Mouse (Mus musculus) midbrain, postnatal 0 days (tissue): ENCODE measurements at regions not wholly inside any gene's neighbourhood (a gene's known extent, or its start where the extent isn't known, plus 50 kb on each side); places are given as distances from the start of the nearest gene placed in this dataset.

Source experiments
- ATAC-seq: fragments of 200-750 bp; cut with Nextera tagmentation; 2 replicates; pipeline ENCODE4 v1.8.0; 2017; ENCODE audit warnings: moderate number of reproducible peaks, mild to moderate bottlenecking, moderate TSS enrichment, moderate library complexity; ENCODE audit not compliant: low FRiP score
- DNase-seq: peaks from one replicate; pipeline ENCODE4 v3.0.0-alpha.2; 2015; ENCODE audit warnings: low spot score
- H3K27ac ChIP-seq: fragments of 300-500 bp; sonication (generic); 2 replicates; pipeline ENCODE4 v1.5.1; 2014; ENCODE audit warnings: low read depth, mild to moderate bottlenecking, low read length, mixed read lengths
- H3K27me3 ChIP-seq: fragments of 300-500 bp; sonication (generic); 2 replicates; pipeline ENCODE4 v1.6.1; 2014; ENCODE audit warnings: low read length, control low read depth, mixed read lengths; ENCODE audit not compliant: insufficient read depth
- H3K36me3 ChIP-seq: fragments of 300-500 bp; sonication (generic); 2 replicates; pipeline ENCODE4 v1.6.1; 2014; ENCODE audit warnings: low read length, control low read depth, mixed read lengths; ENCODE audit not compliant: insufficient read depth
- H3K4me1 ChIP-seq: fragments of 300-500 bp; sonication (generic); 2 replicates; pipeline ENCODE4 v1.6.1; 2014; ENCODE audit warnings: mild to moderate bottlenecking, control low read depth, antibody characterized with exemption, low read length, mixed read lengths; ENCODE audit not compliant: insufficient read depth
- H3K4me2 ChIP-seq: fragments of 300-500 bp; sonication (generic); 2 replicates; pipeline ENCODE4 v1.6.1; 2014; ENCODE audit warnings: low read depth, mild to moderate bottlenecking, low read length, mixed read lengths; ENCODE audit not compliant: poor library complexity, severe bottlenecking
- H3K4me3 ChIP-seq: fragments of 300-500 bp; sonication (generic); 2 replicates; pipeline ENCODE4 v1.5.1; 2014; ENCODE audit warnings: low read depth, mild to moderate bottlenecking, low read length, moderate library complexity
- H3K9ac ChIP-seq: fragments of 300-500 bp; sonication (generic); replicated peaks from 2 replicates; pipeline ENCODE4 v1.6.1; 2014; ENCODE audit warnings: mild to moderate bottlenecking, low read length, moderate library complexity, mixed read lengths; ENCODE audit not compliant: poor library complexity, severe bottlenecking
- H3K9me3 ChIP-seq: fragments of 300-500 bp; sonication (generic); 2 replicates; pipeline ENCODE4 v1.6.1; 2016; ENCODE audit warnings: low read length, control low read depth
- CTCF ChIP-seq: IDR thresholded peaks from 2 replicates; pipeline ENCODE4 v1.5.1; 2016; ENCODE audit warnings: antibody characterized with exemption, mild to moderate bottlenecking
- WGBS: fragments of 180-500 bp; shearing (Covaris S2); extraction: QIAGEN DNeasy Blood & Tissue Kit; methylation state at CpG from one replicate; pipeline ENCODE4 v1.1.7; 2014; 5-methylcytosine and 5-hydroxymethylcytosine counted together

DNA sequence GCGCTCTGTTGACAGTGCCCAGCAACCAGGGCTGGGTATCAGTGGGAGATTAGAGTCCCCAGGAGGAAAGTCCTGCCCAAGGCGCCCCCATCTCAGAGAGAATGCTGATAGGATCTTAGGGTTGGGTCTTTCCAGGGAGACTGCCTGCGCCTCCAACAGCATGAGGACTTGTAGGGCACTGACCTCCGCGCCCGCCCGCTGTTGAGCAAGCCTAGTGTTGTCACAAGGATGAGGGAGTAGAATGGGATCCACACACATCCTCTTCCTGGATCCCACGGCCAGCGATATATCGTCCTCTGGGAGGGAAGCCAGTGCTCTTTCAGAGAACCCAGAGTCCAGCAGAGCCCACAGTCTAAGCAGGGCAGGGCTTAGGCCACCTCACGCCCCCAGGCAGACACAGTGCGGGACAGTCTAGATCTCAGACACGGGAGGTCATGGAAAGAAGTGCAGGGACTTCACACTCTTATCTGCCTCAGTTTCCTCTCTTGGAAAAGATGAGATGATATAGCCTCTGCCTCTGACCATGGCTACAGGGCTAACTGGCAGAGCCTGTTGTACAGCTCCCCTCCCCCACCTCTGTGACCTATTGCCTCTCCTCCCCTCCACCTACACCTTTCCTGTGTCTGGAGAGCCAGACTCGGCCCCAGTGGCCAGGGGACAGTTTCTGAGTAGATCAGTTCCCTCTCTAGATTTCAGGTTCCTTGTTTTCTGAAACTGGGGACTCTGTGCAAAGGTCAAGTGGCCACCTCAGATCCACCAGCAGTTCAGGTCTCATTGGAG lies 52.0 kb upstream of the Dusp5 start:
- 81% methylated on average over 14 of the region's 14 CpGs for WGBS
- no peak overlapping the region for H3K4me2 ChIP-seq
- ATAC-seq (no peak), DNase-seq (no peak)
- no peaks in the 10 kb centered on the region for H3K9me3 ChIP-seq
- H3K4me1 ChIP-seq = no peaks in the 10 kb centered on the region
- H3K4me3 ChIP-seq = no peak overlapping the region
- H3K36me3 ChIP-seq = no peaks in the 10 kb centered on the region
- H3K9ac ChIP-seq = no peak overlapping the region
- no peak overlapping the region for H3K27ac ChIP-seq
- no peak for TF ChIP-seq CTCF
- H3K27me3 ChIP-seq = no peaks in the 10 kb centered on the region

DNA sequence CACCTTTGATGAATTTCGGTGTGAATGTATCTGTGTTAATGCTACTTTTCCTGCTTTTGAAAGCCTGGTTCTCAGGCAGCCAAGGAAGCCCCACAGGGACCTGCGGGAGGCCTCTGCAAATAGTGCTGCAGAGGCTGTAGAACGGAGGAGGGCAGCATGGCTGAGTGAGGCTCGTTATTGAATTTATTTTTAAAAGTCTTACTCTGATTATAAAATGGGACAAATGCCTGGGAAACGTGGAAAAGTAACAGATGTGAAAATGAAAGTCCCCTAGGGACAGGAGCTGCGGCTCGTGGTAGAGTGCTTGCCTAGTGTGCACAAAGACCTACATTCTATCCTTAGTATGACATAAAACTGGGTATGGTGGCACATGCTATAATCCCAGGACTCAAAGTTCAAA lies 59.7 kb upstream of the Dusp5 start:
- no peak for ATAC-seq
- no peak overlapping the region for H3K27ac ChIP-seq

DNA sequence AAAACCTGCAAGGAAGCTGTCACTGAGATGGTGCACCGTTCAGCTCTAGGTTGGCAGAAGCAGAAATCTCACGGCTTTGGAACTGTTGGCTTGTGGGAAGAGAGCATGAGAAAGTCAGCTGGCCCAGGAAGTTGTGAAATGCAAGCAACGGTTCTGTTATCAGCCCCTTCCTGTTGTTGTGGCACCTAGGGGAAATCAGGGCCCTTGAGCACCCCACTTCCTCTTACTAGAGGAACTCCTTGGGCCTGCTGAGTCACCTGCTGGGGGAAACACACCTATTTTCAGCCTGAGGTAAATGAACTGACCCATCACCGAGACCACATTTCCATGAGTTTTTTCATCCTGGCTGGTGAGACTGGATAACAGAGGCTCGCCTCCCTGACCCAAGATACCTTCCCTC lies 64.2 kb upstream of the Dusp5 start:
- TF ChIP-seq CTCF = no peak
- Histone ChIP-seq H3K9ac (no peak overlapping the region), H3K27ac (no peak overlapping the region), H3K9me3 (no peaks in the 10 kb centered on the region), H3K27me3 (no peaks in the 10 kb centered on the region), H3K4me3 (no peak overlapping the region), H3K4me2 (no peak overlapping the region), H3K36me3 (no peaks in the 10 kb centered on the region), H3K4me1 (peaks cover 7% of the 10 kb centered on the region; the same call in 1 of the 2 replicates)
- no peak for ATAC-seq
- 83% methylated on average over 5 of the region's 5 CpGs for WGBS
- no peak for DNase-seq

More for the DNA sequence above, 59.7 kb upstream of the Dusp5 start:
- Histone ChIP-seq H3K27me3 (no peaks in the 10 kb centered on the region), H3K9me3 (no peaks in the 10 kb centered on the region), H3K4me3 (no peak overlapping the region), H3K9ac (no peak overlapping the region), H3K36me3 (no peaks in the 10 kb centered on the region), H3K4me1 (no peaks in the 10 kb centered on the region), H3K4me2 (no peak overlapping the region)
- WGBS = 46% methylated on average over 7 of the region's 7 CpGs
- TF ChIP-seq CTCF = no peak
- no peak for DNase-seq

DNA sequence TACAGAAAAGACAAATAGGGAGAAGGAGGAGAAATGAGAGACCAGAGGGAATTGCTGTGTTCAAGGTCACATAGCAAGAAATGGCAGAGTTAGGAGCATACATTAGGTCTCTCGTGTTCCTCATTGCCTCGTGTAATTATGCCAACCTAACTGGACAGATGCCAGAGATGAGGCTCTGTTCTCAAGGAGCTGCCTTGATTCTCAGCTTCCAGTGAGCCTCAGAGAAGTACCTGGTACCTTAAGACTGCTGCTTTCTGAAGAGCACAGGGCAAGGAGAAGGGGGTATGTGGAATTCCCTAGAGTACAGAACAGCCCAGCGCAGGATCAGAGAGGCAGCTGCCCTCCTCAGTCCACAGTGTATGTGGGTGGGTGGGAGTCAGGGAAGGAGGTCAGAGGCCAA lies 64.8 kb upstream of the Dusp5 start:
- no peak overlapping the region for H3K9ac ChIP-seq
- WGBS = 72% methylated on average over 3 of the region's 3 CpGs
- no peaks in the 10 kb centered on the region for H3K27me3 ChIP-seq
- no peak overlapping the region for H3K4me2 ChIP-seq
- H3K9me3 ChIP-seq = no peaks in the 10 kb centered on the region
- no peak for ATAC-seq
- H3K4me3 ChIP-seq = no peak overlapping the region
- no peaks in the 10 kb centered on the region for H3K36me3 ChIP-seq
- no peak for DNase-seq
- peaks cover 8% of the 10 kb centered on the region; the same call in 1 of the 2 replicates for H3K4me1 ChIP-seq
- no peak overlapping the region for H3K27ac ChIP-seq
- TF ChIP-seq CTCF = no peak

DNA sequence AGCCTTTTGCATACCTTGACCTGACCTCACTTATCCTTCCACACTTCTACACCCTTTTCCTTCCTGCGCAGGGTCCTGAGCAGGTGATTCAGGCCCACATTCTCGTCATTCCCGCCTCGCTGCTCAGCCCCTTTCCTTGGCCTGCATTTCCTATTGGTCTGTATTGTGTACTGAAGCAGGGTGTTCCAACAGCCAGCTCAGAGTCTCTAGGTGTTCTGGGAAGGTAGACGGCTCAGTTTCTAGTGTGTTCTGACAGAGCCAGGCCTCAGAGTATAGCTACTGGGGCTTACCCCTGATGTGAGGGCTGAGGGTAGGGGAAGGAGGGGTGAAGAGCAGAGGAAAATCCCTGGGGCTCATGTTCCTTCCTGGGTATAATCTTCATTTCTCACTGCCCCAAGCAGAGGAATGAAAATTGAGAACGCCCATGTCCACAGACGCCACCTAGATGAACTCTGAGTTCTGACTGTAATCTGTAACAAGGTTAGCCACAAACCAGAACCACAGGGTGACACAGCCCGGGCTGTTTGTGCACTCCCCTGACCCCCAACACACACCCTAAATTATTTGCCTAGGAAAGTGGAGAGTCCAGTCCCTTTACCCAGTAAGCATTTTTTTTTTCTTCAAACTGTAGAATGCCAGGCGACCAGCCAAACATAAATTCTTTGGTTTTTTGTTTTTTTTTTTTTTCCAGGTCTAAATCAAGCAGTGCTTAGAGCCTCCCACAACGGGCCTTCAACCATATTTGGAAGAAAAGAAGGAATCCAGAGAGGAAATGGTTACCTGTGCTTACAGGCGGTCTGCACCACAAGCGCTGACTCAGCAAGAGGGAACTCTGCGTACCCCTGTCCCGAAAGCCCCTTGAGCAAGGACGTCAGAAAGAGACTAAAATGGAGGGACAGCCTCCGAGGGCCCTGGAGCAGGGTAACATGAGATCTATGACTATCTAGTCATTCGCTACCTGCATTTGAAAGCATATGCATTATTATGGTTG lies 67.6 kb upstream of the Dusp5 start:
- no peaks in the 10 kb centered on the region for H3K36me3 ChIP-seq
- H3K4me1 ChIP-seq = peaks cover 12% of the 10 kb centered on the region; the same call in 1 of the 2 replicates
- no peak overlapping the region for H3K4me3 ChIP-seq
- ATAC-seq (no peak), DNase-seq (no peak)
- H3K9me3 ChIP-seq = no peaks in the 10 kb centered on the region
- TF ChIP-seq CTCF = no peak
- WGBS = 72% methylated on average over 17 of the region's 17 CpGs
- H3K9ac ChIP-seq = no peak overlapping the region
- no peak overlapping the region for H3K27ac ChIP-seq
- H3K4me2 ChIP-seq = no peak overlapping the region
- no peaks in the 10 kb centered on the region for H3K27me3 ChIP-seq
